Mouse (Mus musculus) heart, adult 2 months (tissue): ENCODE measurements around the gene 4930579F01Rik. TPM values are rescaled to one million over a fixed set of nuclear protein-coding genes. Genes with fewer than 3 reads are reported as not detected.

ENCODE experiments used
- DNase-seq, 2 experiments: peaks; one replicate each; pipeline ENCODE4 v3.0.0; 2021
- H3K27ac ChIP-seq: fragments of 200-600 bp; 2 replicates; pipeline ENCODE4 v1.8.1; 2022
- H3K27me3 ChIP-seq: fragments of 200-500 bp; 2 replicates; pipeline ENCODE4 v1.6.1; 2012; ENCODE audit warnings: mild to moderate bottlenecking, low read length, inconsistent platforms, mixed read lengths; ENCODE audit not compliant: control insufficient read depth, insufficient read depth
- H3K36me3 ChIP-seq: fragments of 200-500 bp; 2 replicates; pipeline ENCODE4 v1.6.1; 2012; ENCODE audit warnings: low read length, inconsistent platforms; ENCODE audit not compliant: control insufficient read depth, insufficient read depth
- H3K4me1 ChIP-seq: fragments of 200-500 bp; 2 replicates; pipeline ENCODE4 v1.6.1; 2011; ENCODE audit warnings: low read length; ENCODE audit not compliant: control insufficient read depth, insufficient read depth
- H3K4me3 ChIP-seq: fragments of 200-600 bp; 2 replicates; pipeline ENCODE4 v1.8.1; 2022
- H3K79me2 ChIP-seq: fragments of 200-500 bp; replicated peaks from 2 replicates; pipeline ENCODE4 v1.6.1; 2012; ENCODE audit warnings: mild to moderate bottlenecking, inconsistent platforms, low read length, moderate library complexity, mixed read lengths; ENCODE audit not compliant: control insufficient read depth, insufficient read depth
- H3K9ac ChIP-seq: fragments of 200-500 bp; 2 replicates; pipeline ENCODE4 v1.6.1; 2012; ENCODE audit warnings: low read depth, mild to moderate bottlenecking, control low read depth, inconsistent platforms, low read length, mixed read lengths
- CTCF ChIP-seq: fragments of 200-600 bp; IDR thresholded peaks from 2 replicates; pipeline ENCODE4 v1.8.1; 2022; ENCODE audit warnings: antibody characterized with exemption, mild to moderate bottlenecking, moderate library complexity
- EP300 ChIP-seq: fragments of 200-500 bp; IDR thresholded peaks from 2 replicates; pipeline ENCODE4 v1.6.1; 2011; ENCODE audit warnings: low read depth, low read length, control low read depth; ENCODE audit not compliant: insufficient read depth
- POLR2A ChIP-seq: fragments of 200-500 bp; IDR thresholded peaks from 2 replicates; pipeline ENCODE4 v1.6.1; 2011; ENCODE audit warnings: mild to moderate bottlenecking, low read depth, low read length, control low read depth; ENCODE audit not compliant: insufficient read depth
- WGBS: fragments of 180-500 bp; shearing (Covaris S2); methylation state at CpG from one replicate; pipeline ENCODE4 v1.1.7; 2018; 5-methylcytosine and 5-hydroxymethylcytosine counted together
- intact Hi-C: fragments of 180-260 bp; cut with DNase I; formaldehyde crosslinking; loops from one replicate; pipeline ENCODE4 v1.15.1; 2025
- polyA plus RNA-seq: library from polyadenylated mRNA; depleted of rRNA; stranded (reverse); fragments of >200 nt; gene quantifications from 2 replicates; pipeline ENCODE4 v1.2.3, GENCODE M21; 2012
- total RNA-seq, 2 experiments: library from RNA; stranded (reverse); gene quantifications; 2 replicates each; pipeline ENCODE4 v1.2.3; 2021

4930579F01Rik gene
- total and polyA plus RNA-seq, 3 experiments: 0.06 TPM; not detected in 2

DNA sequence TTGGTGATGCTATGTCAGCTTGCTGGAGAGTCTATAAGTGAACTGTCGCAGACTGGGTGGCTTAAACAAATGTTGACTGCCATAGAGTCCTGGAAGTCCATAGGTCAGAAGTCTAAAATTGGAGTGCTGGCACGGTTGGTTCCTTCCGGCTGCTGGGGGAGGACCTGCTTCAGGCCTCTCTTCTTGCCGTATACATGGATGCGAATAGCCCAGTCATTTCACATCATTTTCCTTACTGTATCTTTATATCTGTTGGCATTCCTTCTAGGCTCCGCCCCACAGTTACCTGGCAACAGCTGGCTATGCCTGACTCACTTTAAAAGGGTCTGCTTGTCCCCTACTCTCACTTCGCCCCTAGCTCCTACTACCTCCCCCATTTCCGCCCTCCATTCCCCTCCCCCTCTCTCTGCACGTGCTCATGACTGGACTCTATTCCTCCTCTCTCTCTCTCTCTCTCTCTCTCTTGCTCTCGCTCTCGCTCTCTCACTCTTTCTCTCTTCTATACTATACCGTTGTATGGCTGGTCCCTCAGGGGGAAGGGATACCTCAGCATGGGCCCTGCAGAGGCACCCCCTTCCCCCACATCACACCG is 30.8 kb upstream of the 4930579F01Rik start:
- DNase-seq: no peak
- no peaks in the 10 kb centered on the region for H3K79me2 ChIP-seq
- no peaks in the 10 kb centered on the region for H3K4me1 ChIP-seq
- no peaks in the 10 kb centered on the region for H3K36me3 ChIP-seq
- WGBS: 79% methylated on average over 13 of the region's 13 CpGs
- no peak for TF ChIP-seq EP300
- TF ChIP-seq POLR2A: no peak
- no peak for TF ChIP-seq CTCF
- no peak overlapping the region for H3K4me3 ChIP-seq
- no peak overlapping the region for H3K9ac ChIP-seq
- intact Hi-C loops: no loop called here
- no peaks in the 10 kb centered on the region for H3K27me3 ChIP-seq
- H3K27ac ChIP-seq: no peak overlapping the region

DNA sequence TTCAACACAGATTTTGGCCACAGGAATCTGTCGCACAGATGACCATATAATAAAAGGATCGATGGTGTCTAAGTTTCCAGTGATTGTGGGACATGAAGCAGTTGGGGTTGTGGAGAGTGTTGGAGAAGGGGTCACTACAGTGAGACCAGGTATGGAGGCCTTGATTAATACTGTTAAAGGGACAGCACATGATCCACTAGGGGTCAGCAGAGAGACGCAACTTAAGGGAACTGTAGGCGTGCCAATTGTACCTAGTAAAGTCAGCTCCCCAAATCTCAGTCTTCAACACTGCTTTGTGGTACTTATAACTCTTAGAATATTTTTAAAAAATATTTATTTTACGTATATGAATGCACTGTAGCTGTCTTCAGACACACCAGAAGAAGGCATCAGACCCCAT is 29.3 kb upstream of the 4930579F01Rik start:
- 50% methylated on average over 5 of the region's 5 CpGs for WGBS
- peak in 1 of 2 experiments; percentile 42 for DNase-seq

DNA sequence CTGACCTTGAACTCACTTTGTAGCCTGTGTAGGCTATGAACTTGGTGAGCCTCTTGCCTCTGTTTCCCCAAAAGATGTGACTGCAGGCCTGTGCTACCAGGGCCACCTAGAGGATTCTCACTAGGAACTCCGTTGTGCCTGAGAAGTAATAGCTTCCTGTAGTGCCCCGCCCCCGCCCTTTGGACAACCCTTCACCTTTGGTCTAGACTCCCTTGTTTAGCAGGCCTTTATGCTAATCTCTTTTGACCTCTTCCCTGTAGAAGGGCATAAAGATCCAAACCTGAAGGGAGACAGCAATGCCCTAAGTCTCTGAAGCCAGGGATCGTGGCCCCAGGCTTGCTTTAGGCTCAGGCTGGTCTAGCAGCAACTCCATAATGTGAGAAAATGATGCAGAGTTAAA is 28.9 kb upstream of the 4930579F01Rik start:
- no peaks in the 10 kb centered on the region for H3K27me3 ChIP-seq
- no peak overlapping the region for H3K27ac ChIP-seq
- H3K4me1 ChIP-seq: no peaks in the 10 kb centered on the region
- H3K4me3 ChIP-seq: no peak overlapping the region
- intact Hi-C loops: loop anchor here (1.0 kb wide), 1 partner anchor 210 kb away; no protein-coding TSS in a partner anchor
- TF ChIP-seq CTCF: no peak
- no peak for TF ChIP-seq POLR2A
- DNase-seq: no peak
- H3K36me3 ChIP-seq: no peaks in the 10 kb centered on the region
- no peak overlapping the region for H3K9ac ChIP-seq
- WGBS: 62% methylated on average over 4 of the region's 4 CpGs
- H3K79me2 ChIP-seq: no peaks in the 10 kb centered on the region

More for the DNA sequence above, 29.3 kb upstream of the 4930579F01Rik start:
- Histone ChIP-seq H3K79me2 (no peaks in the 10 kb centered on the region), H3K9ac (no peak overlapping the region), H3K27ac (no peak overlapping the region), H3K27me3 (no peaks in the 10 kb centered on the region), H3K4me1 (no peaks in the 10 kb centered on the region), H3K36me3 (no peaks in the 10 kb centered on the region), H3K4me3 (no peak overlapping the region)
- intact Hi-C loops: loop anchor here (1.0 kb wide), 2 partner anchors 182 to 209 kb away; no protein-coding TSS in a partner anchor
- TF ChIP-seq EP300 (0 out of 2 replicates have a peak, but pooled peaks have one; percentile 47), CTCF (peak; percentile 87), POLR2A (no peak)

DNA sequence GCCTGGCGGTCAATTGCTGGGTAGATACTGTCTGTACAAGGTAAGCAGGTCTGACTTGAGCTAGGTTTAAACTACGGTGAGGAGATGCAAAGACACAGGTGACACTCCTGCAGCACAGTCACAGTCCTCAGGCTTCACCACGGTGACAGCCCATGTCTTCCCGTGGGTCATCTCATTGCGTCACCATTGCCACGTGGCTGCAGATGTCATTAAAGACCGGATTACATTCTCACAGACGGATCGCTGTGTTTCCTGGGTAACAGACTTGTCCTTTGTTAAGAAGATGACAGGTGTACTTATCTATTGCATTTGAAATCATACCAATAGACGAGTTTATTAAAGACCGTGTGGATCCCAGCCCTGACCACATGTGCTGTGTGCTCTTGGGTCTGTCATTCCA is 27.5 kb upstream of the 4930579F01Rik start:
- Histone ChIP-seq H3K36me3 (no peaks in the 10 kb centered on the region), H3K27ac (no peak overlapping the region), H3K4me1 (no peaks in the 10 kb centered on the region), H3K27me3 (no peaks in the 10 kb centered on the region), H3K9ac (no peak overlapping the region), H3K4me3 (no peak overlapping the region), H3K79me2 (no peaks in the 10 kb centered on the region)
- intact Hi-C loops: no loop called here
- DNase-seq: no peak
- WGBS: 89% methylated on average over 11 of the region's 11 CpGs
- TF ChIP-seq CTCF (no peak), EP300 (no peak), POLR2A (no peak)

DNA sequence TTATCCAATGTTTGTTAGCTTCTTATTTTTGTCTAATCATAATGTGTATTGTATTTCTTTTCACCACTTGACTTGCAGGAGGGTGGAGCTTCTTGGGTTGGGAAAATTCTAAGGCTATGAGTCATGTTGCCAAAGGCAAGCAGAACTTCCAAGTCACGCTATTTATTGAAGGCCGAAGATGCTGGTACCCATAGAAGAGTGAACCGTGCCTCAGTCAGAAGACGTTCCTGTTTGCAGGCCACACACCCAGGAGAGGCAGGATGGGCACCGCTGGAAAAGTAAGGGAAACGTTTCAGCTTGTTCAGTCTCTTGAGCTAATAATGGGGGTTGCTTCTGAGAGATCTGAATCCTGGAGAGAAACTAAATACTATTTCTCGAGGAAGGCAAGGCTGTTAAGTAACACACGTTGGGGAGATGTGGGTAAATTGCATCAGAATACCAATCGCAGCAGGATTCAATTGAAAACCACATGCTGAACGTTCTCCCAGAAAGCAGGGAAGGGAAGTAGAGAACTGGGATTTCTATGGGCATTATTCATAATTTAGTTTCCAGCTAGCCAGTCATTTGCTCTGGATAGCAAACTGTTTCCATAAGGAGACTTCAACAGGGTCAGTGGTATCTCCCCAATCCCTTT is 24.1 kb upstream of the 4930579F01Rik start, which contains the start of gene Adh7:
Gene Adh7, plus strand, starts transcription at position 130 of the 634 bp plus-strand sequence.
- no peak for DNase-seq
- H3K4me1 ChIP-seq: no peaks in the 10 kb centered on the region
- H3K4me3 ChIP-seq: no peak within 1 kb of the TSS
- intact Hi-C loops: no loop called here
- no peaks in the 10 kb centered on the region for H3K79me2 ChIP-seq
- no peak within 1 kb of the TSS for H3K27ac ChIP-seq
- no peaks in the 10 kb centered on the region for H3K36me3 ChIP-seq
- no peaks in the 10 kb centered on the region for H3K27me3 ChIP-seq
- TF ChIP-seq CTCF (no peak), POLR2A (no peak), EP300 (no peak)
- WGBS: 67% methylated on average over 10 of the region's 10 CpGs
- no peak within 1 kb of the TSS for H3K9ac ChIP-seq

DNA sequence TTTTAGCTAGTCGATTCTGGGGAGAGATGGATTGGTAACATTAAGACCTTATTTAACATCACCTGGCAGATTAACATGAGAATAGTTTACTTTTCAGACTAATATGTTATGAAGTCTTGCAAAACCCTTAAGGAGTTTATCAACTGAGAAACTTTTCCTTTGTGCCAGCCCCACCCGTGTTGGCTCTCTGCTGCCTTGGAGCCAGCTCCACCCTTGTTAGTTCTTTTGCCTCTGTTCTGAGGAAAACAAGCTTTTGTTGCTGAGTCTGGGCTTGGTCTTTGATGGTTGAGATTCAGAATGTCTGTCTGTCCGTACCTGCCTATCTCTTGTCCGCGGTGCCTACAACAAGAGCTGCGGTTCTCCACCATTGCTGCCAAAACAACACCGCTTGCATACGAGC is 22.5 kb upstream of the 4930579F01Rik start:
- H3K9ac ChIP-seq: no peak overlapping the region
- H3K79me2 ChIP-seq: no peaks in the 10 kb centered on the region
- DNase-seq: no peak
- H3K27me3 ChIP-seq: no peaks in the 10 kb centered on the region
- intact Hi-C loops: no loop called here
- no peak overlapping the region for H3K27ac ChIP-seq
- H3K4me1 ChIP-seq: no peaks in the 10 kb centered on the region
- no peaks in the 10 kb centered on the region for H3K36me3 ChIP-seq
- WGBS: 79% methylated on average over 8 of the region's 8 CpGs
- no peak overlapping the region for H3K4me3 ChIP-seq
- TF ChIP-seq POLR2A (no peak), CTCF (no peak), EP300 (no peak)
